Mouse (Mus musculus) thymus, postnatal 25 days (tissue): ENCODE measurements around the gene Gm20388.

Experiments
- DNase-seq: peaks from one replicate; pipeline ENCODE4 v3.0.0; 2022

Gene Gm20388

GRCm38 (mm10) chr8:120429116-120429515, 518.5 kb downstream of the Gm20388 start:
- no peak for DNase-seq

- DNase-seq, result no peak
Measured at GRCm38 (mm10) chr8:120431042-120431441, 520.4 kb downstream of the Gm20388 start.

GRCm38 (mm10) chr8:120432438-120432837, 521.8 kb downstream of the Gm20388 start:
- DNase-seq, result no peak

- no peak for DNase-seq
Measured at GRCm38 (mm10) chr8:120433143-120433542, 522.5 kb downstream of the Gm20388 start.

GRCm38 (mm10) chr8:120433734-120434133, 523.1 kb downstream of the Gm20388 start:
- no peak for DNase-seq

GRCm38 (mm10) chr8:120435781-120436180, 525.1 kb downstream of the Gm20388 start:
- DNase-seq, result no peak

- DNase-seq, result no peak
Measured at GRCm38 (mm10) chr8:120436491-120437030, 525.9 kb downstream of the Gm20388 start.

- DNase-seq, result no peak
Measured at GRCm38 (mm10) chr8:120437207-120437606, 526.6 kb downstream of the Gm20388 start.

- no peak for DNase-seq
Measured at GRCm38 (mm10) chr8:120437666-120438395, 527.2 kb downstream of the Gm20388 start.

GRCm38 (mm10) chr8:120439309-120439708, 528.7 kb downstream of the Gm20388 start:
- no peak for DNase-seq

GRCm38 (mm10) chr8:120440739-120441138, 530.1 kb downstream of the Gm20388 start:
- DNase-seq, result no peak

- DNase-seq, result no peak
Measured at GRCm38 (mm10) chr8:120441637-120442036, 531.0 kb downstream of the Gm20388 start.

- no peak for DNase-seq
Measured at GRCm38 (mm10) chr8:120442306-120443003, 531.8 kb downstream of the Gm20388 start.

- no peak for DNase-seq
Measured at GRCm38 (mm10) chr8:120445249-120445648, 534.6 kb downstream of the Gm20388 start.

GRCm38 (mm10) chr8:120448131-120448530, 537.5 kb downstream of the Gm20388 start:
- no peak for DNase-seq

GRCm38 (mm10) chr8:120449139-120449538, 538.5 kb downstream of the Gm20388 start:
- no peak for DNase-seq

GRCm38 (mm10) chr8:120449608-120450031, 539.0 kb downstream of the Gm20388 start:
- DNase-seq, result no peak

- no peak for DNase-seq
Measured at GRCm38 (mm10) chr8:120452111-120452510, 541.5 kb downstream of the Gm20388 start.

- no peak for DNase-seq
Measured at GRCm38 (mm10) chr8:120454404-120454803, 543.8 kb downstream of the Gm20388 start.

- no peak for DNase-seq
Measured at GRCm38 (mm10) chr8:120460375-120460774, 549.7 kb downstream of the Gm20388 start.

- DNase-seq, result no peak
Measured at GRCm38 (mm10) chr8:120462119-120462551, 551.5 kb downstream of the Gm20388 start.

- DNase-seq, result no peak
Measured at GRCm38 (mm10) chr8:120462611-120463010, 552.0 kb downstream of the Gm20388 start.

- DNase-seq, result no peak
Measured at GRCm38 (mm10) chr8:120463918-120464584, 553.4 kb downstream of the Gm20388 start.
